Mouse (Mus musculus): ENCODE measurements around the gene Saal1. TPM values are rescaled to one million over a fixed set of nuclear protein-coding genes. Genes with fewer than 3 reads are reported as not detected.
"Not testable (repeated sequence)": the region's sequence is repeated elsewhere in the genome, so short reads cannot be mapped to it uniquely, and the experiment has no call there.

The Saal1 gene
- polyA plus RNA-seq, 1 experiment from 2014 or later, result 47.6 TPM

DNA sequence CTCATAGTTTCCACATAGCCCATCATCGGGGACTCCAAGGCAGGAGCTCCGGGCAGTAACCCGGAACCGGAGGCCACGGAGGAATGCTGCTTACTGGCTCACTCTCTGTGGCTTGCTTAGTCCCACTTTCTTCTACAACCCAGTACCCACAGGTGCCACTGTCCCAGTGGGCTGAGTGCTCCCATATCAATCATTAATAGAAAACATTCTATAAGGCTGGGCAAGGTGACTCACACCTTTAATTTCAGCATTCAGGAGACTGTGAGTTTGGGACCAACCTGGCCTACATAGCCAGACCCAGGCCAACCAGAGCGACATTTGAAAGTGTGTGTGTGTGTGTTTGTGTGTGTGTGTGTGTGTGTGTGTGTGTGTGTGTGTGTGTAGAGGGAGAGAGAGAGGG, 12.9 kb upstream of the Saal1 start:
- Histone ChIP-seq H3K27ac (no peak overlapping the region), H3K4me3 (no peak overlapping the region), H3K4me1 (no peaks in the 10 kb centered on the region), H3K36me3 (no peaks in the 10 kb centered on the region), H3K9me3 (replicated peaks) (no peaks in the 10 kb centered on the region), H3K27me3 (ENCODE audit: low read depth, poor library complexity, severe bottlenecking) (0 out of 2 replicates have a peak, but pooled peaks cover 6% of the 10 kb centered on the region)
- whole genome bisulfite sequencing, result 96% methylated on average over 6 of the region's 6 CpGs
- DNase-seq (ENCODE audit: low spot score), result no peak

DNA sequence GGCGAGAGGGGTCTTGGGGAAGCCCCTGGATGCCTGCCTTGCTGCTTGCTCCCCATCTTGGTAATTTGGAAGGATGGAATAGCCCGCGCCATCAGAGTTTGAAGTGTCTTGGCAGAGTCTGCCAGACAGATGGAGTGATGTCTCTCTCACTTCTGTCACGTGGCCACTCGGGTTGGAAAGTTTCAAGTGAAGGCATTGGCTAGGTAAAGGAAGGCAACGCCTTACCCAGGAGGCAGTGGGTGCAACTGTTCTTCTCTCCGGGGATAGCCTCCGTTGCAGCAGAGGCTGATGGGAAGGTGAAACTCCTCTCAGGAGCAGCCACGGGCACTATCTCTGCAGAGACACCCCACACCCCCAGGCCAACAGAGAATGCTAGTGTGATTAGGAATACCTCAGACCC, 10.0 kb upstream of the Saal1 start:
- Histone ChIP-seq H3K4me1 (no peaks in the 10 kb centered on the region), H3K4me3 (no peak overlapping the region), H3K36me3 (no peaks in the 10 kb centered on the region), H3K27me3 (ENCODE audit: low read depth, poor library complexity, severe bottlenecking) (0 out of 2 replicates have a peak, but pooled peaks cover 6% of the 10 kb centered on the region), H3K9me3 (replicated peaks) (no peaks in the 10 kb centered on the region), H3K27ac (no peak overlapping the region)
- WGBS, result 73% methylated on average over 9 of the region's 9 CpGs
- DNase-seq (ENCODE audit: low spot score), result no peak

DNA sequence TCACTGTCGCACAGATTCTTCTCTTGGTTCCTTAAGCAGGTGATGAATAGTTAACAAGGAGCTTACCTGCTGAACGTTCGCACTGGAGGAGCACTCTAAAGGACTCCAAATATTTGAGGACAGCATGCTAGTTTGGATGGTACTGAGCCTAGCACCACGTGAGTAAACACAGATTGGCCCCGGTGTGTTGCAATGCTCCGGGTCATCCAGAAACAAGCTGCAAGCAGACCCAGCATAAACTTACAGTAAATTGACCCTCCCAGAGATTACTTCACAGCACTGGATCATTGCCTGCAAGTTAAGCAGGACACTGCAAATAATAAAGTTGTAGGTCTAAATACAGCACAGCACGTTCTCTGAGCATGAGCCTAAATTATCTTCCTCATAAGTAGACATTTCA, 9.0 kb upstream of the Saal1 start:
- Histone ChIP-seq H3K36me3 (no peaks in the 10 kb centered on the region), H3K4me1 (no peaks in the 10 kb centered on the region), H3K4me3 (no peak overlapping the region), H3K9me3 (replicated peaks) (no peaks in the 10 kb centered on the region), H3K27me3 (ENCODE audit: low read depth, poor library complexity, severe bottlenecking) (0 out of 2 replicates have a peak, but pooled peaks cover 6% of the 10 kb centered on the region), H3K27ac (no peak overlapping the region)
- 83% methylated on average over 7 of the region's 7 CpGs for WGBS
- DNase-seq (ENCODE audit: low spot score), result no peak

DNA sequence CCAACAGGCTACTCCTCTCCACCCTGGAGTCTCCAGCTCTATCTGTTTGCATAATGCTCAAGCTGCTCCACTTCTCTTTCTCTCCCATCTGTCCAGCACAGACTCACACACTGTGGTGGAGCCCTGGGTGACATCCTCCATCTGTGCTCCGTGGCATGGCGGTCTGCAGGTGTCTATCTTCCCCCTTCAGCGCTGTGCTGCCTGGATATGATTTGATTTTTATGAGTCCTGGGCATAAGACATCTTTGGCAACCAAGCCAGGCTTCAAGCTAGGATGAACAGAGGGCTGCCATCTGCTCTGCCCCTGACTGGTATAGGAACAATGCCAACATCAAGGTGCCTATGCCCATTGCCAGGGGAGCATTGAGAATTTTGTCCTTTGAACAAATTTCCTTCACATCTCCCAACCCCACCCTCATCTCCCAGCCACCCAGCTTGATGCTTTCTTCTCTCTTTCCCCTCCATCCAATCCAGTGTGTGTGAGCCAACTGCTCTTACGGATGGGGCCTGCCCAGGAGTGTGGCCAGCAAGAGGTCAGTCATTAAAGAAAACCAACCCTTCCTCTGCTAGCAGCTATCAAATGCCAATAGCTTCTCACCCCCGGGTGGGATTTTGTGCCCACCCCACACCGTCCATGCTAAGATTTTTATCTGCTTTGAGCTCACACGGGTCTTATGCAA, 8.3 kb upstream of the Saal1 start:
- no peaks in the 10 kb centered on the region for H3K36me3 ChIP-seq
- H3K4me1 ChIP-seq, result peaks cover under 1% of the 10 kb centered on the region; the same call in 1 of the 2 replicates
- 0 out of 2 replicates have a peak, but pooled peaks cover 6% of the 10 kb centered on the region for H3K27me3 ChIP-seq (ENCODE audit: low read depth, poor library complexity, severe bottlenecking)
- no peak overlapping the region for H3K27ac ChIP-seq
- 87% methylated on average over 7 of the region's 7 CpGs for WGBS
- no peak overlapping the region for H3K4me3 ChIP-seq
- no peak for DNase-seq (ENCODE audit: low spot score)
- no peaks in the 10 kb centered on the region for H3K9me3 ChIP-seq (replicated peaks)

DNA sequence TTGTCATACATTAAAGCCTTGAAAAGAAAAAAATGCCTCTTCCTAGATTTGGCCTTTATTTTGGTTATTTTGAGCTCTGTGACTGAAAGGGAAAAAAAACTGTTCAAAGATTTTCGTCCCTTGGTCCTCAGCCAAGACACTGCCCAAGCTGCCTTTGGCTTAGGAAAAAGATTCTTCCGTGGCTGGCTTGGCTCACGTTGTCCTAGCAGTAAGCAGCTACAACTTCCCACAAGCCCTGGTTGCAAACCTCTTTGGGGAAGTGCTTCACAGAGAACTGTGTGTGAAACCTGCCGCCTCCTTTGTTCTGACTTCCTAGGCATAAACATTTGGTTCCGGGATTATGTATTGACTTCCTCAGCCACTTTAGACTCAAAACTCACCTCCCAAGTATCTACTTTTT, 6.4 kb upstream of the Saal1 start:
- Histone ChIP-seq H3K27ac (no peak overlapping the region), H3K36me3 (no peaks in the 10 kb centered on the region), H3K4me1 (peaks cover 6% of the 10 kb centered on the region), H3K4me3 (no peak overlapping the region), H3K9me3 (replicated peaks) (no peaks in the 10 kb centered on the region), H3K27me3 (ENCODE audit: low read depth, poor library complexity, severe bottlenecking) (0 out of 2 replicates have a peak, but pooled peaks cover 6% of the 10 kb centered on the region)
- no peak for DNase-seq (ENCODE audit: low spot score)
- 58% methylated on average over 5 of the region's 5 CpGs for WGBS

DNA sequence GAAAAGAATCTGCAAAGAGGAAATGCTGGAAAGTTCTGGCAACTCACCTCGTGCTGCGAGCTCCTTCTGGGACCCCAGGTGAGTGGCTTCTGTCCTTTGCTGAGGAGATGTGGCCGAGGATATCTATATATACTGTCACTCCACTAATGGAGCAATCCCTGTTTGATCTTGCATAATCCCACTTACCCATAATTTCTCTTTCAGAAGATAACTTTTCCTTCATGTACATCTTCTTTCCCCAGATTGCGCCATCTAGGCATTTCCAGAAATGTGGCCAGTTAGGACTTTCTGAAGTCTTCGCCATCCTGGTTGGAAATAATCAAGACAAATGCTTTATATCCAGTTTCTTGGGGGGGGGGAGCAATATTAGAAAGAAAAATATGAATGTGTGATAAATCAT, 5.1 kb upstream of the Saal1 start, which contains the start of gene Saa3:
Saa3 (minus strand) TSS at position 101 of the 400 bp plus-strand sequence.
- no peak for DNase-seq (ENCODE audit: low spot score)
- no peaks in the 10 kb centered on the region for H3K36me3 ChIP-seq
- WGBS, result 93% methylated on average over 5 of the region's 5 CpGs
- peaks cover 6% of the 10 kb centered on the region for H3K4me1 ChIP-seq
- H3K4me3 ChIP-seq, result no peak within 1 kb of the TSS
- 0 out of 2 replicates have a peak, but pooled peaks cover 6% of the 10 kb centered on the region for H3K27me3 ChIP-seq (ENCODE audit: low read depth, poor library complexity, severe bottlenecking)
- no peak within 1 kb of the TSS for H3K27ac ChIP-seq
- H3K9me3 ChIP-seq (replicated peaks), result no peaks in the 10 kb centered on the region

DNA sequence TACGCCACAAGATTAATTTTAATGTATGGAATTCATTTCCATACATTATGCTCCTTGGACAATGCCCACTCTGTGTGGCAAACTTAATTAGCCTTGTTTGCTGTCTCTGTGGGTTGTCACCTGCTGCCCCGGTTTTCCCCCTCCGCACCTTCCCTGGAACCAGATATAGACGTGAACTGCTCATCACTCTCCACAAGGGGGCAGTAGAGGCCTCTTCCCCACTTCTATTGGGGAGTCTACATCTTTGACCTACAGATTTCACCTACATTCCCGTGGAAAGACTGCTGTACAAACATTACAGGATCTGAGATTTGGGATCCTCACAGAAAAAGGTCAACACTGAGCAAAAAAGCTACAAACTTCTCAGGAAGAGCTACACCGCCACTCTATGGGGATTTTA, 4.0 kb upstream of the Saal1 start:
- DNase-seq (ENCODE audit: low spot score), result peak; percentile 68

DNA sequence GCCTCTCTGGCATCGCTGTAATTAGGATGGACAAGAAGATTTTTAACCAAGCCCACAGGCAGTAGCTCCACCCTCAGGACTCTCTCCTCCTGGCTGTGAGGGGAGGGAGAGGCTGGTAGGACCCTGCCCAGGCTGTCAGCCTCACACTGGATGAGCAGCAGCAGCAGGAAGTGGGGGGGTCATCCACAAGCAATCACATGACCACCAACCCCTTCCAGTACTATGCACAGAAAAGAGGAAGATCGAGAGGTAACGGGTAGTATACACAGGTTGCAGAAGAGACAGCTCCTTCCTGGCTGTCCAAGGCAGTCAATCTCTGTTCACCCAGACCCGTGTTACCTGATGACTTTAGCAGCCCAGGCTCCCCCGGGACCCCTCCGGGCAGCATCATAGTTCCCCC, 1.8 kb upstream of the Saal1 start:
- no peak overlapping the region for H3K4me3 ChIP-seq

More for the DNA sequence above, 4.0 kb upstream of the Saal1 start:
- Histone ChIP-seq H3K4me1 (peaks cover 9% of the 10 kb centered on the region), H3K9me3 (replicated peaks) (no peaks in the 10 kb centered on the region), H3K36me3 (no peaks in the 10 kb centered on the region), H3K27me3 (ENCODE audit: low read depth, poor library complexity, severe bottlenecking) (no peaks in the 10 kb centered on the region), H3K27ac (no peak overlapping the region), H3K4me3 (no peak overlapping the region)
- WGBS, result 36% methylated on average over 6 of the region's 6 CpGs

DNA sequence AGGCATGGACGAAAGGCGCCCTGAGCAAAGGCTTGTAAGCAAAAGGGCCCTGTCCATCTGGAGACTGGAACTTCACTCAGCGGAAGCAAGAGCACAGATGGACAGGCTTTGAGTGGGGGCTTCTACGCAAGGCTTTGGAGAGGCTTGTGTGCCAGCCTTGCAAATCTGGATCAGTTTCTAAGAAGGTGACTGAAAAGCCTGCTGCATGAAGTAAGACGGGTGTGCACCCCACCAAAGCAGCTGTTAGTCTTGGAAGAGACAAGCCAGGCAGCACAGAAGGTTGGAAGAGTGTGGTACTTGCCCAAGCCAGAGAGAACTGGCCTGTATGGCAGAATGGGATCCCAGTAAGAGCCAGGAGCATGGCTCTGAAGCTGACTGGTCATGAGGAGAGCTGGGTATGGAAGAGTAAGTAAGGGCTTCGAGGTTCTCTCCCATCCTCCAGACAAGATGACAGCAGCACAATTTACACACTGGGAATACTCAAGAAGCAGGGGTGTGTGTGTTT, 9.9 kb downstream of the Saal1 start:
- H3K4me1 ChIP-seq, result no peaks in the 10 kb centered on the region
- no peaks in the 10 kb centered on the region for H3K27me3 ChIP-seq (ENCODE audit: low read depth, poor library complexity, severe bottlenecking)
- DNase-seq (ENCODE audit: low spot score), result no peak
- H3K36me3 ChIP-seq, result peaks cover 99% of the 10 kb centered on the region
- no peaks in the 10 kb centered on the region for H3K9me3 ChIP-seq (replicated peaks)
- no peak overlapping the region for H3K27ac ChIP-seq
- H3K4me3 ChIP-seq, result no peak overlapping the region
- 94% methylated on average over 6 of the region's 6 CpGs for WGBS

More for the DNA sequence above, 1.8 kb upstream of the Saal1 start:
- WGBS, result 76% methylated on average over 6 of the region's 6 CpGs
- Histone ChIP-seq H3K27me3 (ENCODE audit: low read depth, poor library complexity, severe bottlenecking) (no peaks in the 10 kb centered on the region), H3K4me1 (peaks cover 13% of the 10 kb centered on the region), H3K9me3 (replicated peaks) (no peaks in the 10 kb centered on the region), H3K36me3 (peaks cover 16% of the 10 kb centered on the region), H3K27ac (no peak overlapping the region)
- no peak for DNase-seq (ENCODE audit: low spot score)

DNA sequence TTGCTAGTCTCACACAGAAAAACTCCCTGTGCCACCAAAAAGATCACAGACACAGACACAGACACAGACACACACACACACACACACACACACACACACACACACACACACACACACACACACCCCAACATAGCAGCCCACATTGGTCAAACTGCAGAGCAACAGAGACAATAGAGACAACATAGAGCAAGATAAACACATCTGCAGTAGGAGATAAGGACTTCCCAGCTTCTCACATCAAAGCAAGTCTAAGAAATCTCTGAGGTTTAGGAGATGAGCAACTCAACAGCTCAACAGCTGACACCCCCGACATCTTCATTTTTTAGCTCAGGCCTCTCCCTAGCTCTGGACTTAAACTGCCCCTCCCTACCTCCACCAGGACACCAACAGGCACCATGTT, 13.7 kb downstream of the Saal1 start:
- no peak overlapping the region for H3K4me3 ChIP-seq
- peaks cover 95% of the 10 kb centered on the region for H3K36me3 ChIP-seq

DNA sequence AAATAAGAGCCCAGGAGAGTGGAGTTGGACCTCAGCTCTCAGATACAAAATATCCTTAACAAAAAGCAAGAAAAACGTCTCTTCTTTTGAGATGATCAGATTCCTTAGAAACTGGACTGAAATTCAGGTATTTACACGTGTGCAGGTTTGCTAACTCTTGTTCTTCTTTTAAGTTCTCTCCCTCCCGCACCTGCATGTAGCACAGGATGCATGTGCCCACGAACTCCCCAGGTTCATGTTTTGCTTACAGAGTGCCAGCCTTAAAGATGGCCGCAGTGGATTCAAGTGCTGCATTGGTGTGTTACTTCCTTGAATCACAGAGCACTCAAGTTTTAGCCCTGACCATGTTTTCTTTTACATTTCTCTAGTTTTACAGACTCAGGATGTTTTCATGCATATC, 23.7 kb downstream of the Saal1 start:
- Histone ChIP-seq H3K27ac (no peak overlapping the region), H3K27me3 (ENCODE audit: low read depth, poor library complexity, severe bottlenecking) (no peaks in the 10 kb centered on the region), H3K4me3 (no peak overlapping the region), H3K4me1 (no peaks in the 10 kb centered on the region), H3K36me3 (peaks cover 47% of the 10 kb centered on the region), H3K9me3 (replicated peaks) (no peaks in the 10 kb centered on the region)
- DNase-seq (ENCODE audit: low spot score), result no peak
- WGBS, result 87% methylated on average over 5 of the region's 5 CpGs

More for the DNA sequence above, 13.7 kb downstream of the Saal1 start:
- DNase-seq (ENCODE audit: low spot score), result no peak
- H3K27me3 ChIP-seq (ENCODE audit: low read depth, poor library complexity, severe bottlenecking), result no peaks in the 10 kb centered on the region
- H3K27ac ChIP-seq, result no peak overlapping the region
- no peaks in the 10 kb centered on the region for H3K9me3 ChIP-seq (replicated peaks)
- no peaks in the 10 kb centered on the region for H3K4me1 ChIP-seq
- WGBS, result 84% methylated on average over 1 of the region's 1 CpGs

DNA sequence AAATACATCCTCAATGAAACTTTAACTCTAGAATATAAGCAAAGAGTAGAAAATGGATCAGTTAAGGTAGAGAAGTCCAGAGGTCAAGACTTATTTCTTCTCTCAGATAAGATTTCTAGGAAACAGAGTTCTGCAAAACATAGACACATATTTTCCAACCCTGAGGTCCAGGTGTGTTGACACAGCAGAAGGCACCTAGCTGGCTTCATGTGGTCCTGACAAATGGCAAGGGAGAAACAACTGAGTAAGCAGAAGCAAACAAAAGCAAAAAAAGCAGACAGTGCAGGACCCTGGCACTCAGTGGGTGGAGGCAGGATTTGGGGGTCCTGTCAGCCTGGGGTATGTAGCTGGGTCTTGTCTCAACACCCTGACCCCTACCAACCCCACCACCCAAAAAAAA, 29.7 kb downstream of the Saal1 start:
- no peaks in the 10 kb centered on the region for H3K9me3 ChIP-seq (replicated peaks)
- no peak for DNase-seq (ENCODE audit: low spot score)
- no peaks in the 10 kb centered on the region for H3K36me3 ChIP-seq
- no peaks in the 10 kb centered on the region for H3K27me3 ChIP-seq (ENCODE audit: low read depth, poor library complexity, severe bottlenecking)
- no peak overlapping the region for H3K4me3 ChIP-seq
- H3K27ac ChIP-seq, result no peak overlapping the region
- H3K4me1 ChIP-seq, result no peaks in the 10 kb centered on the region

DNA sequence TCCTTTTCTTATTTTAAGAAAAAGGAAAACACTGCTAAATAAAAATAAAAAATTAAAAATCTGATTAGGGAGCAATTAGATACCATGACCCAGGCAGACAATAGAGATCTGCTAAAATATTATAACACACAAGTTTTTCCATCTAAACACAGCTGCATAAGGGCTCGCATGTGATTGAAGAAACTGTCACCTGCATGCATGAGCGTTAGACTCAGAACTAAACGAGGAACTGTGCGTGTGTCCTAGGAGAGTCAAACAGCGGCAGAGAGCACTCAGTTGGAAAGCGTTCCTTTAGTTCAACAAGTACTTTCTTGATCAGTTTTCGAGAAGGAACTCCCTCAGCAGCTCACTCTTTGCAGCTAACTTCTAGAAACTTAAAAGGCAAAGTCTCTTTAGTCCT, 31.4 kb downstream of the Saal1 start:
- DNase-seq (ENCODE audit: low spot score); H3K27ac ChIP-seq; H3K36me3 ChIP-seq; H3K4me1 ChIP-seq; H3K4me3 ChIP-seq; H3K9me3 ChIP-seq (replicated peaks); H3K27me3 ChIP-seq (ENCODE audit: low read depth, poor library complexity, severe bottlenecking): not testable (repeated sequence)
- 94% methylated on average over 7 of the region's 7 CpGs for whole genome bisulfite sequencing
